Mouse (Mus musculus) c-Kit-negative CD71-positive TER-119-positive erythroid progenitor cells, embryonic 14.5 days (primary cell): Measurements from ENCODE around the gene Pycard.
"Not testable (repeated sequence)": the region's sequence is repeated elsewhere in the genome, so short reads cannot be mapped to it uniquely, and the experiment has no call there.

Experiments
- DNase-seq: peaks from one replicate; pipeline ENCODE4 v3.0.0-alpha.2; 2013; ENCODE audit warnings: low read depth, low spot score

Gene Pycard

DNA sequence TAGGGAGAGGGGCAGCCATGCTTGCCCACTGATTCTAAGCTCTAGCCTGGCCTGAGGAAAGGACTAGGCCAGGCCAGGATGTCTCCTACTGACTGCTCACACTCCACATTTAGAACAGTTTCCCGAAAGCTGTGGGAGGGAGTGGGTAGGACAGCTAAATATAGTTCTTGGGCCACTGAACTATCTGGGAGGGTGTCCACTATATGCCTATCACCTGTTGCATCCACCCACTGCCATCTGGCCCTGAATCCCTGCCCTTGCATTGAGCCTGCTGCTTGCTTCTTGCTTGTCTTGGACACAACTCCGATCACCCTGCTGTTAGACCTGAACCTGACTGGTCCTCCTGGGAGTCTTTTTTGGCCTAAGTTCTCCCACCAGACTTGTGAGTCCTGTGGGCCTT is 10.0 kb upstream of the Pycard start, which contains the start of gene Trim72:
Gene Trim72 (plus strand): TSS at position 262 of the 400 bp plus-strand sequence.
- DNase-seq: no peak

DNA sequence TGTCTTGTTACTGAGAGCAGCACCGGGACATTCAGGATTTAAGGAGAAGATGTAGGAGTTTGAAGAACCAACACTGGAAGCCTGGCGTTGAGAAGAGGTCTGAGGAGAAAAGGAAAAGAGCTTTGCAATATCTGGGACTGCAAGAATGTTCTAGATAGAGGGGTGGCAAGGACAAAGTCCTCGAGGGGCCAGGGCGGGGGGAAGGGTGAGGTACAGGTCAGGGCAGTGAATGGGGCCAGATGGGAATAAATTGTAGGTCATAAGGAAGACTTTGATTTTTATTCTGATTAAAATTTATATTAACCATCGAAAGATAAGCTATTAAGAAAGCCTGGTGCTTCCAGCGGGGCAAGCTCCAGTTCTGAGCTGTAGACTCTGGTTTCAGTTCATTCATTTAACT is 9.4 kb upstream of the Pycard start:
- no peak for DNase-seq

GRCm38 (mm10) chr7:128000068-128000950 is 6.6 kb upstream of the Pycard start:
- DNase-seq: no peak

- no peak for DNase-seq
Observed at GRCm38 (mm10) chr7:127999436-127999835, 5.8 kb upstream of the Pycard start.

GRCm38 (mm10) chr7:127992488-127993340 is 953 bp downstream of the Pycard start:
- DNase-seq: no peak

- peak; percentile 46 for DNase-seq
Observed at GRCm38 (mm10) chr7:127991643-127992487, 1.8 kb downstream of the Pycard start.

DNA sequence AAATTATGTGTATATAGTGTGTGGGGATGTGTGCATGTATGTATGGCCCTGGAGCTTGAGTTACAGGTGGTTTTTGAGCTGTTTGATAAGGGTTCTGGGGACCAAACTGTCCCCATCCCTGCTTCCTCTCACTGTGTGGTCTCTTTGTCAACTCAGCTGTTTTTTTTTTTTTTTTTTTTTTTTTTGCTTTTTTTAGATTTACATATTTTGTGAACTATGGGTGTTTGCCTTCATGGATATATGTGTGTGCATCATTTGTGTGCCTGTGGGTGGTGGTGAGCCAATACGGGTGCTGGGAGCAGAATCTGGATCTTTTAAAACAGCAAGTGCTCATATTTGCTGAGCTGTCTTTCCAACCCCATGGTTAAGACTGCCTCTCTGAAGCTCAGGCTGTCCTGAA is 4.8 kb downstream of the Pycard start:
- no peak for DNase-seq

- no peak for DNase-seq
Observed at GRCm38 (mm10) chr7:127980606-127981005, 13.1 kb downstream of the Pycard start.

DNA sequence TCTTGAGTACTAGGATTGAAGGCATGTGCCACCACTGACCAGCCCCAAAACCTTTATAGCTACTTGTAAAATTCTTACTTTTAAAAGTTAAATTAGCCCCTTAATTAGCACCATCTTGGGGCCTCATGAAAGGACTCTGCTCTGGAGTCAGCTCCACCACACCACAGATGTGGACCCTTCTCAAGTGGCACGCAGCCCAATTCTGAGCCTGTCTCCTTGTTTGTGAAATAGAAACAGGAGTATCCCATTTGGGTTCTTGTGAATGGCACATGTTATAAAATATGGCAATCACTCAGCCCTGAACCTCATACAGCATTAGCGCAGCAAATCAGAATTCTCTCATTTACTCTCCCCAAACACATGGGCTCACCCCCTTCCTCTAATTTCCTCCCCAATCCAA is 14.8 kb downstream of the Pycard start:
- DNase-seq: no peak

GRCm38 (mm10) chr7:127974413-127974930 is 19.2 kb downstream of the Pycard start:
- DNase-seq: no peak

DNA sequence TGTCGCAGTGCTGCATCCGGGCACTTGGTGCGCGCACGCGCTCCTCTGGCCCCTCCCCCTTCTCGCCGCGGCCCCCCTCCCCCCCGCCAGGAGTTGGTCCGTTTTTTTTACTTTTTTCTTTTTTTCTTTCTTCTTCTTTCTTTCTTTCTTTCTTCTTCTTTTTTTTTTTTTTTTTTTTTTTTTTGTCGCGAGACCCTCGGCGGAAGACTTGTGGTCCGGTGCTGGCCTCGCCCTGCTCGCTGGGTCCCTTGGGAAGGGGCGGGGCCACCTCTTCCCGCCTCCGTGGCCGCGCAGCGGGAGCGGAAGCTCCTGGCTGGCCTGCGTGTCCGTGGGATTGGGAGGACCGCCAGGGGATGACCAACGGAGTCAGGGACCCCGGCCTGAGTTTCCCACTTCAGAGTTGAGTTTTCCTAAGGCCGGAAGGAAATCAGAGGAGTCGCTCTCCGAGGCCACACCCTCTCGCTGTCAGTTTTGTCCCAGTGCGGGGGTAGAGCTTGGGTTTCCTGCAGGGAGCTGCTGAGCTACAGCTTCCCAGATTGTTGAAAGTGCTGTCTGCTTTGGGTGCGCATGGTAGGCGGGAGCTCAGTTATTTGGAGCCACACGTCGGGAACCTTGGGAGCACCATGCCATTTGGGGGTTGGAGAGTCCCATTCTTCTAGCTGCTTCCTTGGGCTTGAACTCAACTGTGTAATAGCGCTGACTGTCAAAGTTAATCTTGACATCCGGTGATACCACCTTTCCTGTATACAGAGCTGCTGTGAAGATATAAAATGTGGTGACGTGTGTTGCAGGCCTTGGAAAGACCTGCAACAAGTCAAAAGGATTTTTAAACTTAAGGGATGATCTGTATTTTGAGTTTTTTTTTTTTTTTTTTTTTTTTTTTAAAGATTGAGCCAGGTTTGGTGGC is 25.5 kb downstream of the Pycard start:
- DNase-seq: peak; percentile 59

GRCm38 (mm10) chr7:127967004-127967921 is 26.4 kb downstream of the Pycard start, which contains the start of gene Fus:
Gene Fus (plus strand): TSS chr7:127967457.
- DNase-seq: peak; percentile 89

GRCm38 (mm10) chr7:127966371-127966918 is 27.2 kb downstream of the Pycard start:
- no peak for DNase-seq

GRCm38 (mm10) chr7:127959364-127959763 is 34.3 kb downstream of the Pycard start:
- no peak for DNase-seq

GRCm38 (mm10) chr7:127952864-127953581 is 40.6 kb downstream of the Pycard start:
- DNase-seq: no peak

GRCm38 (mm10) chr7:127946470-127947023 is 47.1 kb downstream of the Pycard start, which contains the start of gene Prss36:
Gene Prss36 (minus strand): TSS chr7:127946725.
- DNase-seq: no peak

GRCm38 (mm10) chr7:127944614-127945013 is 49.1 kb downstream of the Pycard start:
- DNase-seq: no peak

- DNase-seq: not testable (repeated sequence)
Observed at GRCm38 (mm10) chr7:127942097-127942496, 51.6 kb downstream of the Pycard start.
